Mouse (Mus musculus) bone marrow macrophage, adult 2 months (primary cell): Measurements from ENCODE around the gene Szrd1.
A peak's percentile ranks its signal among the peaks of the same experiment; 100 is the strongest.

ENCODE experiments used
- CTCF ChIP-seq: IDR thresholded peaks from 2 replicates; pipeline ENCODE4 v1.5.1; 2012; ENCODE audit warnings: low read depth, mild to moderate bottlenecking, low read length, moderate library complexity
- POLR2A ChIP-seq: IDR thresholded peaks from 2 replicates; pipeline ENCODE4 v1.6.1; 2012; ENCODE audit warnings: mild to moderate bottlenecking, low read depth, low read length, borderline replicate concordance

GRCm38 (mm10) chr4:141101855-141102254 is 37.7 kb downstream of the Szrd1 start:
- peak; percentile 28; the same call in 1 of the 2 replicates for TF ChIP-seq CTCF
- no peak for TF ChIP-seq POLR2A
